Mouse (Mus musculus): ENCODE results near the gene Cdc42se1. TPM values are rescaled to one million over a fixed set of nuclear protein-coding genes. Genes with fewer than 3 reads are reported as not detected.
A peak's percentile ranks its signal among the peaks of the same experiment; 100 is the strongest.

The Cdc42se1 gene
- polyA plus RNA-seq, 2 experiments = 76.1 to 126 TPM

DNA sequence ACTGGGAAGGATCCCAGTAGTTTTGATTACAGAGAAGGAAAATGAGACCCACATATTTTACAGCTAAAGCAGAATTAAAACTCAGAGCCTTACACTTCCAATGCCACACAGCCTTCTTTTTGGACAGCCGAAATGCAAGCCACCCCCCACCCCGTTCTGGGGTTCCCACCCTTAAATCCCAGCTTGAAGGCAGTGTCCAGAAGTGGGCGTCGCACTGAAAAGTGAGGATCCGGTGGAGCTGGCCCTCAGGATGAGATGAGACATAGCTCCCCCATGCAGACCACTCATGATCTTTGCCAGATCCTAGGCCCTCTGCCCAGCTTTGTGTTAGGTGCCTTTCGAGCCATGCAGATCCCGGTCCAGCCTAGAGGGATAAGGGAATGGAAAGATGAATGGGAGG is 13.0 kb downstream of the Cdc42se1 start, which contains the start of gene Gm128:
TSS of gene Gm128 (minus strand) at position 101 of the 400 bp plus-strand sequence.
- 77% methylated on average over 7 of the region's 7 CpGs for WGBS
- H3K27ac ChIP-seq (replicated peaks; ENCODE audit: low read depth, low read length) = no peak within 1 kb of the TSS
- no peaks in the 10 kb centered on the region for H3K27me3 ChIP-seq (ENCODE audit: control insufficient read depth, insufficient read depth, low read length)
- H3K4me2 ChIP-seq (replicated peaks; ENCODE audit: low read depth, low read length, severe bottlenecking) = peak within 1 kb of the TSS; percentile 28
- ATAC-seq (ENCODE audit: low FRiP score, low read depth) (no peak), DNase-seq (ENCODE audit: low spot score) (no peak)
- H3K4me3 ChIP-seq (replicated peaks; ENCODE audit: low read length) = no peak within 1 kb of the TSS
- H3K9me3 ChIP-seq (ENCODE audit: control insufficient read depth, low read length) = no peaks in the 10 kb centered on the region
- H3K4me1 ChIP-seq (ENCODE audit: control insufficient read depth, insufficient read depth, low read length) = peaks cover 6% of the 10 kb centered on the region; the same call in 1 of the 2 replicates
- no peak for TF ChIP-seq POLR2A (IDR thresholded peaks at IDR 0.05; ENCODE audit: borderline replicate concordance, extremely low read depth, insufficient read depth, insufficient read length)
- peak within 1 kb of the TSS; percentile 31 for H3K9ac ChIP-seq (ENCODE audit: low read depth, low read length, severe bottlenecking)
- peaks cover 17% of the 10 kb centered on the region for H3K36me3 ChIP-seq (ENCODE audit: control insufficient read depth, insufficient read depth, low read length)

DNA sequence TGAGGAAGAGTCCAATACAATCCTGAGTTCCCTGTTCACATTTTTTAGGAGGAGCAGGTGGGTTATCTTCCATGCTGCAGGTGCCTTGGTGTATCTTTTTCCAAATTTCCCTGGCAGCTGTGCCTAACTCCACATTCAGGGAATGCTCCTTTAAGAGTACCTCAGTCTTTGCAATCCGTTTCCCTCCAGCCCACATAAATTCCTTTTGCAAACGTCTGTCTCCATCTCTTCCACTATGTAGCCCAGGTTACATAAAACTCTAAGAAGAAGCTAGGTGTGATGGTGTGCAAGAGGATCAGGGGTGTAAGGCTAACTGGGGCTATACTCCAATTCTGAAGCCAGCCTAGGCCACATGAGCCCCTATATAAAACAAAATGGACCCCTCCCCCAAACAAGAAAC is 14.6 kb downstream of the Cdc42se1 start:
- no peak for DNase-seq (ENCODE audit: low spot score)
- TF ChIP-seq POLR2A (IDR thresholded peaks at IDR 0.05; ENCODE audit: borderline replicate concordance, extremely low read depth, insufficient read depth, insufficient read length) = no peak
- no peak overlapping the region for H3K27ac ChIP-seq (replicated peaks; ENCODE audit: low read depth, low read length)
- H3K4me3 ChIP-seq (replicated peaks; ENCODE audit: low read length) = no peak overlapping the region
- H3K27me3 ChIP-seq (ENCODE audit: control insufficient read depth, insufficient read depth, low read length) = no peaks in the 10 kb centered on the region
- peaks cover 6% of the 10 kb centered on the region; the same call in 1 of the 2 replicates for H3K4me1 ChIP-seq (ENCODE audit: control insufficient read depth, insufficient read depth, low read length)
- H3K9me3 ChIP-seq (ENCODE audit: control insufficient read depth, low read length) = no peaks in the 10 kb centered on the region
- H3K4me2 ChIP-seq (replicated peaks; ENCODE audit: low read depth, low read length, severe bottlenecking) = no peak overlapping the region
- ATAC-seq (ENCODE audit: low FRiP score, low read depth) = no peak
- WGBS = 65% methylated on average over 2 of the region's 2 CpGs
- no peak overlapping the region for H3K9ac ChIP-seq (ENCODE audit: low read depth, low read length, severe bottlenecking)
- peaks cover 4% of the 10 kb centered on the region; the same call in 1 of the 2 replicates for H3K36me3 ChIP-seq (ENCODE audit: control insufficient read depth, insufficient read depth, low read length)

DNA sequence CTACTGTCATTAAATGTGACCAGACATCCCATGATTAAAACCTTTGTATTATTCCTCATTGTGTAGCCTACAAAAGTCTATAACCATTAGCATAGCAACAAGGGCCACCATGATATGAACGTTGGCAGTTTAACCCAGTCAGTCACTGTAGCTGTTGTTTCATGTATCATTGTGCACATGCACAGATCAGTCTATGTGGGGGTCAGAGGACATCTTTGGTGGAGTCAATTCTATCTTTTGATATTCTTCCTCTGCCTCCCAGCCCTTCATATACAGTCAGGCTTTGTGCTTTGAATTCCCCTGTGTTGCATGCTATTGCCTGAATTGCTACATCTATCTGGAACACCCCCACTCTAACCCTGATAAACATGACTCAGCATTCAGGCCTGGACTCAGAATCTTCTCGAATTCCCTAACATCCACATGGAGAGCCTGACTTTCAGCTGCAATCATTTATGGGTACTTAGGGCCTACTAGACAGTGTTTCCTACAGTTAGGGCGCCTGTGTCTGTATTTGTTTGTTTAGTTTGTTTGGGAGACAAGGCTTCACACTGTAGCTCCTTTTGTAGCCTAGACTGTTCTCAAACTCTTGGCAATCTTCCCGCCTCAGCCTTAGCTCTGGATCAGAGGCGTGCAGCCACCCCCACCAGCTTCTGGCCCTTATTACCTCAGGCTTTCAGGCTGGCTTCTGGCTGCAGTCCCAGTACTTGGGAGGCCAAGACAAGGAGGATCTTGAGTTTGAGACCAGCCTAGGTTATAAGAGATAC is 18.1 kb downstream of the Cdc42se1 start:
- no peak for TF ChIP-seq POLR2A (IDR thresholded peaks at IDR 0.05; ENCODE audit: borderline replicate concordance, extremely low read depth, insufficient read depth, insufficient read length)
- ATAC-seq (ENCODE audit: low FRiP score, low read depth) = no peak

DNA sequence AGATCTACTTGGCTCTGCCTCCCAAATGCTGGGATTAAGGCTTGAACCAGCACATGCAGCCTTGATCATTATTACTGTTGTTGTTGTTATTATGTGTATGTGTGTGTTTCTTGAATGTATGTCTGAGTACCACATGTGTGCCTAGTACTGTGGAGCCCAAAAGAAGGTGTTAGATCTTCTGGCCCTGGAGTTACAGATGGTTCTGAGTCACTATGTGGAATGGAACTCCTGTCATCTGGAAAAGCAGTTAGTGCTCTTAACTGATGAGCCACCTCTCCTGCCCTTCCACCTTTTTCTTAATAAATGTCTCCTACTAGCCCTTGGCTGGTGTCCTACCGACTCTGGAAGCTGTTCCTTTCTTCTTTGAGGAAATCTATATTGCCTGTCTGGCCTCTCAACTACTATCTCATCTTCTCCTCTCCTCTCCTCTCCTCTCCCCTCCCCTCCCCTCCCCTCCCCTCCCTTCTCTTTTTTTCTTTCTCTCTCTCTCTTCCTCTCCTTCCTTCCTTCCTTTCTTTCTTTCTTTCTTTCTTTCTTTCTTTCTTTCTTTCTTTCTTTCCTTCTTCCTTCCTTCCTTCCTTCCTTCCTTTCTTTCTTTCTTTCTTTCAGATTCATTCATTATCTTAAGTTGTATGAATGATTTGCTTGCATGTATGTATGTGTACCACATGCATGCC is 19.3 kb downstream of the Cdc42se1 start:
- H3K27ac ChIP-seq (replicated peaks; ENCODE audit: low read depth, low read length) = no peak overlapping the region
- H3K4me2 ChIP-seq (replicated peaks; ENCODE audit: low read depth, low read length, severe bottlenecking) = no peak overlapping the region
- 0 out of 2 replicates have a peak, but pooled peaks cover 7% of the 10 kb centered on the region for H3K36me3 ChIP-seq (ENCODE audit: control insufficient read depth, insufficient read depth, low read length)
- H3K9me3 ChIP-seq (ENCODE audit: control insufficient read depth, low read length) = no peaks in the 10 kb centered on the region
- no peak for TF ChIP-seq POLR2A (IDR thresholded peaks at IDR 0.05; ENCODE audit: borderline replicate concordance, extremely low read depth, insufficient read depth, insufficient read length)
- WGBS = 55% methylated on average over 1 of the region's 1 CpGs
- no peak for DNase-seq (ENCODE audit: low spot score)
- no peak overlapping the region for H3K4me3 ChIP-seq (replicated peaks; ENCODE audit: low read length)
- no peaks in the 10 kb centered on the region for H3K4me1 ChIP-seq (ENCODE audit: control insufficient read depth, insufficient read depth, low read length)
- no peak for ATAC-seq (ENCODE audit: low FRiP score, low read depth)
- no peak overlapping the region for H3K9ac ChIP-seq (ENCODE audit: low read depth, low read length, severe bottlenecking)
- H3K27me3 ChIP-seq (ENCODE audit: control insufficient read depth, insufficient read depth, low read length) = no peaks in the 10 kb centered on the region

More for the DNA sequence above, 18.1 kb downstream of the Cdc42se1 start:
- DNase-seq (ENCODE audit: low spot score) = no peak
- Histone ChIP-seq H3K9ac (ENCODE audit: low read depth, low read length, severe bottlenecking) (no peak overlapping the region), H3K36me3 (ENCODE audit: control insufficient read depth, insufficient read depth, low read length) (no peaks in the 10 kb centered on the region), H3K4me2 (replicated peaks; ENCODE audit: low read depth, low read length, severe bottlenecking) (no peak overlapping the region), H3K27ac (replicated peaks; ENCODE audit: low read depth, low read length) (no peak overlapping the region), H3K4me3 (replicated peaks; ENCODE audit: low read length) (no peak overlapping the region), H3K4me1 (ENCODE audit: control insufficient read depth, insufficient read depth, low read length) (no peaks in the 10 kb centered on the region), H3K9me3 (ENCODE audit: control insufficient read depth, low read length) (no peaks in the 10 kb centered on the region), H3K27me3 (ENCODE audit: control insufficient read depth, insufficient read depth, low read length) (no peaks in the 10 kb centered on the region)
- WGBS = 85% methylated on average over 5 of the region's 5 CpGs

DNA sequence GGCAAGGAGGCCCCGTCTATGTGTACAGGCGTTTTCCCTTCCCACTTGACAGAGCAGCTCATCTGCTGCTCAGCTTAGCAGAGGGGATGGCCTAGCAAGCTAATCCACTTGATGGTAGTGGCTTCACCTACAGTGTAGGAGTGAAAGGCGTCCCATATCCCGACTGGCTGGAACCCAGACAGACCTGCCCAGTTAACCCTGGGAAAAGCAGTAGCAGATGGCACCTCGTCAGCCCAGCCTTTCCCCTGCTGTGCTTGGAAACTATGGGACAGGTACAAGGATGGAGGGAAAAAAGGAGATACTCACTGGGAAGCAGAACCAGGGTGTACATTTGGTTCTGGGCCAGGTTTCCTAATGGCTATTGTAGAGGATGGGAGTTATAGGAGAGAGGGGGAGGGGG is 21.8 kb downstream of the Cdc42se1 start:
- no peak overlapping the region for H3K9ac ChIP-seq (ENCODE audit: low read depth, low read length, severe bottlenecking)
- no peaks in the 10 kb centered on the region for H3K9me3 ChIP-seq (ENCODE audit: control insufficient read depth, low read length)
- 0 out of 2 replicates have a peak overlapping the region, but pooled peaks have one; percentile 3 for H3K4me2 ChIP-seq (replicated peaks; ENCODE audit: low read depth, low read length, severe bottlenecking)
- H3K4me1 ChIP-seq (ENCODE audit: control insufficient read depth, insufficient read depth, low read length) = no peaks in the 10 kb centered on the region
- ATAC-seq (ENCODE audit: low FRiP score, low read depth) = no peak
- no peak for DNase-seq (ENCODE audit: low spot score)
- no peak overlapping the region for H3K27ac ChIP-seq (replicated peaks; ENCODE audit: low read depth, low read length)
- no peak overlapping the region for H3K4me3 ChIP-seq (replicated peaks; ENCODE audit: low read length)
- WGBS = 69% methylated on average over 5 of the region's 5 CpGs
- H3K36me3 ChIP-seq (ENCODE audit: control insufficient read depth, insufficient read depth, low read length) = peaks cover 29% of the 10 kb centered on the region
- no peaks in the 10 kb centered on the region for H3K27me3 ChIP-seq (ENCODE audit: control insufficient read depth, insufficient read depth, low read length)
- no peak for TF ChIP-seq POLR2A (IDR thresholded peaks at IDR 0.05; ENCODE audit: borderline replicate concordance, extremely low read depth, insufficient read depth, insufficient read length)
